Mouse (Mus musculus) midbrain, embryonic 11.5 days (tissue): ENCODE data around the gene Tmem30b. TPM values are rescaled to one million over a fixed set of nuclear protein-coding genes. Genes with fewer than 3 reads are reported as not detected.

Experiments
- polyA plus RNA-seq: library from polyadenylated mRNA; unstranded; fragments of >200 nt; fragmentation: Nextera tagmentation; extraction: Ambion mirVana; gene quantifications from 2 replicates; pipeline ENCODE4 v1.2.1, GENCODE M21; 2014

Gene Tmem30b
- polyA plus RNA-seq, 1 experiment from 2014 or later, result 0.92 TPM

Other genes starting within 250 kb of the Tmem30b start
- gene Prkch, start 38.4 kb upstream of the Tmem30b start, polyA plus RNA-seq, result 6.1 and 6.6 TPM in 2 replicates